Mouse (Mus musculus): ENCODE measurements at regions not wholly inside any gene's neighbourhood (a gene's known extent, or its start where the extent isn't known, plus 50 kb on each side); places are given as distances from the start of the nearest gene placed in this dataset.

DNA sequence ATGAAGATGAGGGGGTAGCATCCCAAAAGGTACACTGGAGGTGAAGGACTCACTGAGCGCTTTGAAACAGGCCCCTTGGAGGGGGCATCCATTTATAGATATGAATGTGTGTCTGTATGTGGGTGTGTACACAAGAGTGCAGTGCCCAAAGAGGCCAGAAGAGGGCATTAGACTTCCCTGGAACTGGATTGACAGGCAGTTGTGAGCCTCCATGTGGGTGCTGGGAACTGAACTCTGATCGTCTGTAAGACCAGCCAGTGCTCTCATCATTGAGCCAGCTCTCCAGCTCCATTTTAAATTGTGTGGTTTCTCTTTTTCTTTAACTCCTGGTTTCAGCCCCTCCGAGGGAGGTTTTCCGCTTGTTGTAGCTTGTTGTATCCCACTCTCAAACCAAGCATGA is 67.6 kb upstream of the 1700021F07Rik start:
- TF ChIP-seq POLR2A (IDR thresholded peaks at IDR 0.05; ENCODE audit: insufficient read depth, low read depth, low read length): no peak
- TF ChIP-seq CTCF (IDR thresholded peaks at IDR 0.05): no peak
- no peak for TF ChIP-seq EP300 (IDR thresholded peaks at IDR 0.05; ENCODE audit: insufficient read depth, low read depth, low read length)
